Mouse (Mus musculus) CD8-positive naive resting alpha-beta T cell, adult 2 months (primary cell): ENCODE measurements around the gene Arl15.

Experiments
- DNase-seq, 2 experiments: peaks; one replicate each; pipeline ENCODE4 v3.0.0; 2022; ENCODE audit warnings: low read depth in 2 of 2, low spot score in 2 of 2

Gene Arl15

DNA sequence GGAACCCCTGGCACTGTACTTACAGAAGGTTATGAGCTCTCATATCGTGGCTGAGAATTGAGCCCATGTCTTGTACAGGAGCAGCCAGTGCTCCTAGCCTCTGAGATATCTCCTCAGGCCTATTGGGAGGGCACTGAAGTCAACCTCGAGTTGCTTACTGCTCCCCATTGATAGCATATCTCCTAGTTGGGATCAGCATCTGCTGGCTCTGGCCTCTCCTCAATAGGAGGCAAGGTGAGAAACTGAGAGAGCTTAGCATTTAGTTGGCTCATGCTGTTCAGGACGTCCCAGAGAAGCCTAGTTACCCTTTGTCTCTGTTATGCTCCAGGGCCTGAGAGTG, 49.0 kb downstream of the Arl15 start:
- DNase-seq: no peak

DNA sequence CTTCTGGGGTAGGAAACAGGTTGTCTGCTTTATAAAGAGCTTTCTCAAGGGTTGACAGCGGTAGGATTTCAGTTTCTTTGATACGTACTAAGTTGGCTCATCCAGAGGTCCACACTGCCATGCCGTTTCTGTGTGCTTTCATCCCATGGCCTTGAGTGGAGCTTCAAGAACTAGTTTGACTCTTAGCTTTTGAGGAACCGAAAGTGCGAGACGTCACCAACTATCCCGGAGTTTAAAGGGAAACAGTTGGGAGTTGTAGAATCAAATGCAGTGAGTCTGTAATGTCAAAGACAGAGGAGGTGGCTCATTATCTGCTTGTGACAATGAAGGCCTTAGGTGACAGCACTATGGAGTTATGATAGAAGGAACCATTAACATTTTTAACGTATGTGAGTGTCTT, 49.6 kb downstream of the Arl15 start:
- DNase-seq: no peak

DNA sequence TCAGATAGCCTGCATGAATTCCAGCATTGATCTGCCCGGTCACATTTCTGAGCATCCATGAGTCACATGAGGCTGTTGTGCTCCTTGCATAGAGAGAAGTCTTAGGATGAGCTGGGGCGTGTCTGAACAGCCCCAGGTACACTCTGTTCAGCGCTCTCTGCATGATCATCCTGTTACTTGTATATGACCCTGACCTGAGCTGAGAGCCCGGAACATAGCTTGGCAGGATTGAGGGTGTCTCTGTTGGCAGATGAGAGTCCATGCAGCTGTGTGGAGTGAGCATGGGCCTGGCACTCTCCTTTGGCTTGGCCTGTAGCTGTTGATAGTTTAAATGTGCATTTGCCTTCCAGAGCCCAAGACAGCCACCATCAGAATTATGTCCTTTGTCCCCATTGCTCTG, 50.4 kb downstream of the Arl15 start:
- no peak for DNase-seq

DNA sequence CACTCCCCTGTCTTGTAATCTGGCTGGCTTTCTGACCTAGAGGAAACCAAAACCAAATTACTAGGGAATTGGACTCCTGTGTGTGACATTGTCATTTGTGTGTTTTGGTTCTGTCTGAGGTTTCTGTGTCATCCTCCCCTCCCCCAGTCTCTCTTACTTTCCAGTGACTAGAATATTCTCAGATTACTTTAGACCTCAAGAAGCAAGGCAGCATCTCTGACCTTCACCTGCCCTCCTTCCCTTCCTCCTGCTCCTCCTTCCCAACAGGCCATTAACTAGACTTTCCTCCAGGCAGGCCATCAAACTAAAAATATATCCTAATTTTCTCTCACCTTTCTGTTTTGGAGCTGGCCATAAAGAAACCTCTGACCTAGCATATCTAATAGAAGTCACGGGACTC, 50.9 kb downstream of the Arl15 start:
- DNase-seq: no peak

DNA sequence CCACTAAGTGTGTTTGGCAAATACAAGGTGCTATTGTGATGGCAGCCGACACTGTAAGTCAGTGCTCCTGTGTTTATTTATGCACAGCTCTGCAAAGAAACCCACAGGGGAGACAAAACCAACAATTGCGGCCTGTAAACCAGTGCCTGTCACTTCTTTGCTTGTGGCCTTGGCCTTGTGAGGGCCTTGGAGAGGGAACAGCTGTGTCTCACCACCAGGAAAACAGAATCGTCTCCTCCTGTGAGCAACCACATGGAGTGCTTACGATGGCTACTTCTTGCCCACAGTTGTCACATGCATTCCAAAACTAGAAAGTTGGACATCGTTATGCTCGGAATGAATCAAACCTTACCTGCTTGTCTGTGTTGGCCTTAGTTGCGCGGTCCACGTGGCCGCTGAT, 52.1 kb downstream of the Arl15 start:
- no peak for DNase-seq

DNA sequence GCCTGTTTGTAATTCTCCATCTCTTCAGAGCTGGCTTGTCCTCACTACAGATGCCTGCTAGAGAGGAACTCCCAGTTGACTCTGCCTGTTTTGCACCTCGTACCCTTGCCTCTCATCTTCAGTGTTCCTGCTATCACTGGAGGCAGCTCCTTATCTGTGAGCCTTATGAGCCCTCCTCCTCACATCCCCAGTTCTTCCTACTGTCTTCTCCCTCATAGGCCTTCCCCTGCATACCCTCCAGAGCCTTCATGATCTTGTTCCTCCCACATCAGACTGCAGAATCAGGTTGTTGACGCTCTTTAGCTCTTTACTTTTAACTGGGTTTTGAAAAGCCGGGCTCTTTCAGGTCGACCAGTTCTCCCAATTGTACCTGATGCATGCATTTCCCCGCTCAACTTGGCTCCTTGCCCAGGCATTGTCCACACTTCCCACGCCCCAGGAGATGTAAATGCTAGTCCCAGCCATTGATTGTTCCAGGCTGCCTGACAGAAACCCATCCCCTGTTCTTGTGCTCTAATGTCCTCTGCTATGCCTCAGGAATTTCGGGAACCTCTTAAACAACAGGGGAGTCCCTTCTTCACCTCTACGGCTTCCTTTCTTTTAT, 56.2 kb downstream of the Arl15 start:
- no peak for DNase-seq

DNA sequence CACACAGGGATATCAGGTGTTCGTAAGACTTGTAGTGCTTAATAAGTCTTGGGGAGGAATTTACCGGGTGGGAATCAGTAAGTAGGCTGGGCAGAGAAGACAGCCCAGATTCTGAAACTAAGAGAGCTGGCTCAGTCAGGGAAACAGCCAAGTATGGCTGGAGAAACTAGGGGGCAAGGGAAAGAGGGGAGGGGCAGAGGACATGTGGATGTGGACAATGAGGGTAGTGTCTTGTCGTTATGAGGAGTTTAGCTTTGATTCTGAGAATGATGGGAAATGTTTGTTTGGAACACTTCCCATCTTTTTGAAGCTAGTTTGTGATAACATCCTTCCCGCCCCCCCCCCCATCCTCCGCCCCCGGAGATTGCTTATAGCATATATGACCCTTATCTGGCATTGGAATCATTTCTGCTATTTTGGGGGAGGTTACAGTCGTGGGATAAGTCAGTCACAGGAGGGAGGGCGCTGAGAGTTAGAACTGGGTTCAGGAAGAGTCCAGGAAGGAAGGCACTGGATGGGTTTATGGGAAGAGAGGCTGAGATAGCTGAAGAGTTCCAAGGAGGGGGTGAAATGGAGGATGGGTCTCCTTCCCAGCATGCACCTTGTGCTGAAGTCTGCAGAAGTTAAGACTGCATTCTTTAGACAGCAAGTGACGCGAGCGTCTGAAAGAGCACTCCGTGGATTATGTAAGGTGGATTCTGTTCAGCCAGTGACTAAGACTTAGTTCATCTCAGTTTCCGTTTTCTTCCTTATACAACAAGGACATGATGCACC, 57.5 kb downstream of the Arl15 start:
- no peak for DNase-seq

DNA sequence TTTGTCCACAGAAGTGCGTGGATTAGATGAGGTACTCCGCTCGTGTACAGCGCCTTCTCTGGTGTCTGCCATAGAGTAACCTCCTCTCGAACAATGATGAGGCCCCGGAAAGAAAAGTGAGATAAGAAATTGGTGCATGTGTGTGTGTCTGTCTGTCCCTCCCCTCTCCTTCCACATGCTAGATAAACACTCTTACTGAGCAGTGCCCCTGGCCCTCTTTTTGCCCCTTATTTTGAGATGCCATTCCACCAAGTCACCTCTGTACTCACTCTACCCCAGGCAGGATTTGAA, 58.0 kb downstream of the Arl15 start:
- no peak for DNase-seq

DNA sequence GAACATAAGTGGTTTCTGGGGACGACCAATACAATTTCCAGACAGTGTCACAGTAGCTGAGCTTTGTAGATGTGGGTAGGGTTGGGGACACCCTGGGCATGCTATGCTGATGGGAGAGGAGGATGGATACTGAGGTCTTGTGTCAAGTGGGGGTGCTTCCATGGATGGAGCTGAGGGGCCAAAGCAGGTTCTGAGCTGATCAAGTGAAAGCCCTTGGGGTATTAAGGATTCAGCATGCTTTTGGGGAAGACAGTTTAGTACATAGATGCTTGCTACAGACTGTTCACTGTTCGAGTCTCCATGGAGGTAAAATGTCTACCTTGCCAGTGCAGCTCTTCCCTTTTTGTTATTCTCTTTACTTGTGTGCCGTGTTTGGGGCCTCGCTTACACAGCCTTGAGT, 59.8 kb downstream of the Arl15 start:
- DNase-seq: no peak

DNA sequence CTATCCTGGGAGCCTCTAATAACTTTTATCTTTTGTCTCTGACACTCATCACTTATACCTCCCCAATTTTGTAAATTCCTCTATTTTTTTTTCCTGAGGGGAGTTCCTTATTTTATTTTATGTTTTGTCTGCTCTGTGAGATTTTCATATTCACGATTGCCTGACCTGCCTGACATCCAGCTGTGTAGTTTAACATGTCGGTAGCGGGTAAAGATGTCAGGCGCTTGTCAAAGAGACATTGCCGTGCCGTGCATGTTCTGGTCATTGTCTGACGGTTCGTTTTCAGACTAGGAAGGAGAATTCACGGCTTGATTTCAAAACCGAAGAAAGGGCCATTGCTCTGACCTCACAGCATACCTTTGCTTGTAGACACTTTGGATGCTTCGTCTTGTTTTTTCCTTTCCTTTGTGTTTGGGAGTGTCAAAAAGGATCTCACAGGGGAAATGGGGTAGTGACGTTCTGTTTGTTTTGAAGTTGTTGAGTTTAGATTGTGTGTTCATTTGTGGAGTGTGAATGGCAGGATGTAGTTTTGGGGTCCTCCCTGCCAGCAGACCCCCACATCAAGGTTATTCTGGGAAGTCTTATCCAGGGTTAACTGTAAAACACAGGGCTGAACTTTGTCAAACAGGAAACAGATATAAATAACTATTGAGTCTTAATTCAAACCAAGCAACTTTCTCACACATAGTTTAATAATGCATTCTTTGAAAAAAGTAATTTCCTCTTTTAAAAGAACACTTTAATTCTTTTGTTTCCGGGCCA, 60.4 kb downstream of the Arl15 start:
- no peak for DNase-seq

DNA sequence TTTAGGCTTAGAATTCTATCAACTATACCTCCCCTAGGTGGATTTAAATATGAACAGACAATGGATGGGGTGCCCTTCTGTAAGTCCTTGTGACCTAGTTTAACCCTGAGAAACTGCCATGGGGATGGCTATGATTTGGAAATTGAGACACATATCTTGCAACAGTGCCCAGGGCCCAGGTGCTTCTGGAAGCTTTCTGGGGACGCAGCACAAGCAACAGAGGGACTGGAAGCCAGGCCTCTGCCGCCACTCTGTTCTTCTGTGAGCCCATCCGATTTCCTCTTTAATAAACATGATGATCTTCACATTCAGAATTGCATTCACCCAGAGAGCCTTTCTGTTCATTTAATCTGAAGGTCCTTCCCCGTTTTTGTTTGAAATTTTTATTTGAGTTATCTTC, 62.6 kb downstream of the Arl15 start:
- DNase-seq: no peak

DNA sequence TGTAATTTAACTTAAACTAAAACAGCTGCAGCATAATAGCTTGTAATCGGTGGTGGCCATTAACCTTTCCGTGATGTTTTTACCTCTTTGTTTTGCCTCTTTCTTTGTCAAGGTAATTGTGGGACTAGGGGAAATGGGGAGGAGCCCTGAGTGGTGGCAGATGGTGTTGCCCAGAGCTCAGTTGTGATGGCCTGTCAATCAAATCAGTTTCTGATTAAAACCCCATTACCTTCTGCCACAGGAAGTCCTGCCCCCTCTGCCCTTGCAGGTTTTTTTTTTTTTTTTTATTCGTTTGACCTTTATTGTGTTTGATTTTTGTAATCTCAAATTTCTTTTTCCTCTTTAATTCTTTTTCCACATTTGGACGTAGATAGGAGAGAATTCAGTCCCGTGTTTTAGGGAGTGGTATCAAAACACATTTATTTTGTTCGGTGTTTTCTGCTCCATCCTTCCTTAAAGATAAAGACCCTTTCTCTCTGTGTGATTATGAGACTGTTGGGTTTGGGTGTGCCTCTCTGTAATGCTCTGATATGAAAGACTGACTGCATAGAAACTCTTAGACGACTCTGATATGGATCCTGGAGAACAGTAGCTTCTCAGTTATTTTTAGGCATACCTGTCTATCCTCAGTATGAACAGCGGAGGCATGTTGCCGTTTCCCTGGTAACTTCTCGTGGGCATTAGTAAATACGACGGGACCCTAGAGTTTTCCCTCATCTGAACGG, 64.5 kb downstream of the Arl15 start:
- DNase-seq: no peak

DNA sequence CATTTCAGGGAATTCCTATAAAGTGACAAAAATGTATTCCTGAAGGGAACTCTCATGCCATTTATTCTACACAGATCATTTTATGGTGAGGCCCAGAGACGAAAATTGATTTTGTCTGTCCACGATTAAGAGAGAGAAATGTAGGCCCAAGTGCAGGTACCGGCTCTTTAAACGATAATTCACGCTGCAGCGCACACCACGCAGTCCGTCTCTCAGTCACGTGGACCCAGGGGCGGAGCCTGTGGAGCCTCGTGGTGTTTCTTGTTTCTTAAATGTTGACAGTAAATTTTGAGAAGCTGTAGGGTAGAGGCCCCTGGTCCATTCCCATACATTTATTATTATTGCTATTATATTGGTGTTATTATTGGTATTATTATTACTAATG, 65.1 kb downstream of the Arl15 start:
- DNase-seq: no peak

DNA sequence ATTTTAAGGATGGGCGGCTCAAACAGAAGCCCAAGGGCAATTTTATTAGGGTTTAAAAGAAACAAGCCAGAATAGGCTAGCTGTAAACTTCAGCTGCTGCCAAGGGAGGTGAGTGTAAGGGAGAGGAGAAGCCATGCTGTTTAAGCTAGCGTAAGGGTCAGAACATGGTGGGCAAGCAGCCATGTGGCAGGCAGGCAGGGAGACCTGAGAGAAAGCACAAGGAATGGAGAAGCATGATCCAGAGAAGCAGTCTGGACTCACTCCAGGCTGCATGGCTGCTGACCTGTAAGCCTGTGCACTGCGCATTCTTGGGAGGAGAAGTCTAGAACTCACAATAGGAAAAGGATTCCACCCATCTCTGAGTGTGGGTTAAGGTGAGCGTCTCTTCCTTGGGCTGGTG, 66.5 kb downstream of the Arl15 start:
- no peak for DNase-seq

DNA sequence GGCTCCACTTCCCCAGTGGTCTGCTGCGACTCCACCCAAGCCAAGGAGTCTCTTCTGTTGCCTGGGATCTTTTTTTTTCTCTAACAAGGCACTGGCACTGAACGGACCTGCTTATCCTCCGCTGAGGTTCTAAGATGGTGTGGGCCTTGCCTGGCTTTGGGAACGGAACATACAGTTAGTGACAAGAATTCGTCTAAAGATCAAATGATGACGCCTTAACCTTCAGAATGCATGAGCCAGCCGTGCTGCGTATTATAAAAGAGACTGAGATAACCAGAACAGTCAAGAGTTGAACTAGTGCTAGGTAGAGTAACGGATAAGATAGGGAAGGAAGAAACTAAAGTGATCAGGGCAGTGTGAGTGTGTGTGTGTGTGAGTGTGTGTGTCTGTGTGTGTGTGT, 66.9 kb downstream of the Arl15 start:
- no peak for DNase-seq

DNA sequence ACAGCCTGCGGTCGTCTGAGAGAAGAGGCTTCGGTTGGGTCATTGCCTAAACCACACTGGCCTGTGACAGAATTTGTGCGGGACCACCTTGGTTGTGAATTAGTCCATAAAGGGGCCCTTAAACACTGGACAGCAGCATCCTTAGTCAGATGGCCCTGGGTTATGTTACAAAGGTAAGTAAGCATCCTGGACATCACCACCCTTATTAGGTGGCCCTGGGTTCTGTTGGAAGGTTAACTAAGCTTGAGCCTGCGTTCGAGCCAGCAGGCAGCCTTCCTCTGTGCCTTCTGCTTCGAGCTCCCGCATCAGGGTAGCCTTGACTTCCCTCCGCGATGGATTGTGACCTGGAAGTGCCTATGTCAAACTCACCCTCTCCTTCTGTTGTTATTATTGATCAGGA, 68.6 kb downstream of the Arl15 start:
- no peak for DNase-seq

DNA sequence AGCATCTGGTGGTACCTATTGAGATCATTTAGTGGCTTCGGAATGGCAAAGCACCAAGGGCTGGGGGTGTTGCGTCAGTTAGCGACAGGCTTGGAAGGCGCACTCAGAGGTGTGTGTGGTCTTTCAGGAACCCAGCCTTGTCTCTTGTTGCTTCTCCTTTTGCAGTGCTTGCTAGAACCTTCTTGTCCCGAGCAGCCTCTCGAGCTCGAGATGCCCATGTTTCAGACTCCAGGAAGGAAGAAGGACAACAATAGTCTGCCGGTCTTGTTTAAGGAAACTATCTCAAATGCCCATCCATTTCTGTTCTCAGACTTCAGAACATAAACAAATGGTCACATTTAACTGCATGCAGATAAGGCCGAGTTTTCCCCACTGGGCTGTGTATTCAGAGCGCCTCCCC, 69.4 kb downstream of the Arl15 start:
- DNase-seq: no peak

DNA sequence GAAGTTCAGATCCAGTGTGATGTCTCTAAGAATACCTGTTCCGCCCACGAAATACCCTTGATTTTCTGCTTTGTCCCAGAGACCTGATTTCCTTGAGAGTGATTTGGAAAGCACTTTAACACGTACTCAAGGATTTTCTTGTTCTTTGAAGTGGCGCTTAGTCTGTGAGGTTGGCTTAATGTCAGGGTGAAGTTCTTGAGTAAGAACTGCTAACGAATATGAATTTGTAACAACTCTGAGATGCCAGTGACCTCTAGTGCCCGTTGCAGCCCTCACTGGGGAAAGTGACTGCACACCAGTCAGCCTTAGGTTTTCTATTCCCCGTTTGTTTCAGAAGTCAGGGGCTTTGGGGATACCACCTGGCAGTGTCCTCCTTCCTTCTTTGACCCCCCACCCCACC, 70.0 kb downstream of the Arl15 start:
- no peak for DNase-seq

DNA sequence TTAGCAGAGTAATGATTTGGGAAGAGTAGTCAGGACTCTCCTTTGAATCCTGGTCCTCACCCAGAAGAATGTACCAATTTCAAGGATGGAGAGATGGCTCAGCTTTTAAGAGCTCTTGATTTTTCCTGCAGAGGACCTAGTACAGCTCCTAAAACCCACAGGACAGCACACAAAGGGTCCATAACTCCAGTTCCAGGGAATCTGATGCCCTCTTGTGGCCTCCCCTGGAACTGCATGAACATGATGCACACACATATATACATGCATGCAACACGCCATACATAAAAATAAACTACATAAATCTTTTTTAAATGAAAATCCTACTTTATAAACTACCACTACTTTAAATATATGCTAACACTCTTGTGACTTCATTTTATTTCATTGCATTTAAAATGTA, 70.6 kb downstream of the Arl15 start:
- peak; percentile 15 to 32 for DNase-seq

DNA sequence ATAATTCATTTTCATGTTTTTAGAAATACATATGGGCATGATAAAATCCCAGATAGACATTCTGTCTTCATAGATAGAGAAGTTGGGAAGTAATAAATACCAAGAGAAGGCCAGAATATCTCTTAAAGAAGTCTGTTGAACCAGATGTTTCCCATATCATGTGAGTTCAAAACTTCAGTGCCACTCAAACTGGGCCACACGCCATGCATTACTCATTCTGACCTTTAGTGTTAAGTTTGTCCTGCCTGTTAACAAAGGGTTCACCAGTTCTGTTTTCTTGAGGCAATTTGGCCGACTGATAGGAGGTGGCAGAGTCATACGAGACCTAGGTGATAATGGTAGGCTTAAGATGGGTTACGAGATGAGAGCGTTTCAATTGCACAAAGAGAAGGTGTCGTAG, 71.1 kb downstream of the Arl15 start:
- DNase-seq: no peak

DNA sequence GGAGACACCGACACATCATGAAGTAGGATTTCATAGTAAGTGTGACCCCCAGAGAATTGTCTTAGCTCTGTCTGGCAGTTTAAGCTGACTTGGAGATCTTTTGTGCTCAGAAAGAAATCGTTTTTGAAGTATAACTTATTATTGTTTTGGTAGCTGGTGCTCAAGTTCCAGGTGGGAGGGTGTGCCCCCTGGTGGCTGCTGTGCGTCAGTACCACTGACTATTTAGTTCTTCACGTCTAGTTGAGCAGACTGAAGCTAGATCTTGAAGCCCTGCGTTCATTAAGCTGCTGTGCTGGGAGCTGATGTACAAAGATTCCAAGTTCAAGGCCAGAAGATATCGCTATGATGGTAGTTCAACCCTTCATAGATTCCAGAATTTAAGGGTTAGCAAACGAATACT, 71.5 kb downstream of the Arl15 start:
- DNase-seq: peak; percentile 29 to 46

DNA sequence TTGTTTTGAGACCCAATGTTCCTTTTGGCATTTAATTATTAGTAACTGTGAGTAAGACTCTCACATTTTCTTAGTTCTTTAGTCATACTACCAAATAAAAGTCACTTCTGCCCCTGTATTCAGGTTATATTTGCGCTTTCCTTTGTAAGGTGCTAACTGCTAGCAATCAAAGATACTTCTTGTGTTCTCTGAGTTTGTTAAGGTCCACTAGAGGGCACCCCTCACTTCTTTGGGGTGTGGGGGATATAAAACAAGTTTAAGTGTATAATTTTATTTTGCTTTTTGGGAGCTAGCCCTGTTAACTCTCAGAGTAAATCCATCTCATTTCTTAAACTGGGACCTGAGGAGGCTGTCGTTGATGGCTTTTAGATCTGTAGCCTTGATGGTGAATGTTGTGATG, 73.4 kb downstream of the Arl15 start:
- no peak for DNase-seq
